Mouse (Mus musculus): ENCODE results near the gene Slc8a1.

DNA sequence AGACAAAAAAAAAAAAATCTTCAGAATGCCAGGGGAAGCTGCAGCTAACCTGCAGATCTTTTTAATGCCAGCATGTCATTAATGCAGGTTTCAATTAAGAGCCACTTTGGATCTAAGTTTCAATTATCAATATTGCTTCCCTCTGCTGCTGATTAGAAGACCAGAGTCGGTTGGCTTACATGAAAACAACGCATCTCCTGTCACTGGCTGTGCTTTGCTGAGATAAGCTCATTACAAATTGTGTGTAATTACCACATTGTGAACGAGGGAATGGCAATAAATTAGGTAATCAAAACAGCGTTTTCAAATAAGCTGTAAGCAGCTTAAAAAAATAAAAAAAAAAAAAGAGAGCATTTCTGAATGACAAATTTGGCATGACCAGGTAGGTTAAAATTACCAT, 258.4 kb downstream of the Slc8a1 start:
- TF ChIP-seq CTCF (IDR thresholded peaks at IDR 0.05; ENCODE audit: low read depth, low read length) (no peak), POLR2A (IDR thresholded peaks at IDR 0.05; ENCODE audit: extremely low read depth, insufficient read depth, low read length) (no peak)
